Mouse (Mus musculus) liver, embryonic 14.5 days (tissue): ENCODE data around the gene Surf4. TPM values are rescaled to one million over a fixed set of nuclear protein-coding genes. Genes with fewer than 3 reads are reported as not detected.

ENCODE experiments used
- ATAC-seq: fragments of 200-750 bp; cut with Nextera tagmentation; 2 replicates; pipeline ENCODE4 v1.8.0; 2017; ENCODE audit warnings: moderate number of reproducible peaks, mild to moderate bottlenecking, moderate library complexity; ENCODE audit not compliant: insufficient read depth
- DNase-seq, 3 experiments: peaks; one replicate each; pipeline ENCODE4 v3.0.0-alpha.2; 2012 to 2013; ENCODE audit warnings: low read depth in 3 of 3, low spot score in 3 of 3
- H3K27ac ChIP-seq: fragments of 300-500 bp; sonication (generic); 2 replicates; pipeline ENCODE4 v1.5.1; 2014; ENCODE audit warnings: moderate library complexity, mild to moderate bottlenecking, control low read depth, inconsistent platforms
- H3K27me3 ChIP-seq: fragments of 300-500 bp; sonication (generic); 2 replicates; pipeline ENCODE4 v1.6.1; 2014; ENCODE audit warnings: mild to moderate bottlenecking, low read length, moderate library complexity; ENCODE audit not compliant: control insufficient read depth, insufficient read depth
- H3K36me3 ChIP-seq: fragments of 300-500 bp; sonication (generic); replicated peaks from 2 replicates; pipeline ENCODE4 v1.6.1; 2014; ENCODE audit warnings: low read depth; ENCODE audit not compliant: control insufficient read depth, insufficient read depth
- H3K4me1 ChIP-seq, 2 experiments: fragments of 200-500 bp in 1 of 2; fragments of 300-500 bp in 1 of 2; sonication (generic) in 1 of 2; replicated peaks; 2 replicates each; pipeline ENCODE4 v1.6.1; 2012 to 2014; ENCODE audit warnings: antibody characterized with exemption in 1 of 2, inconsistent platforms in 1 of 2, low read length in 1 of 2; ENCODE audit not compliant: control insufficient read depth in 2 of 2, insufficient read depth in 2 of 2
- H3K4me2 ChIP-seq: fragments of 300-500 bp; sonication (generic); 2 replicates; pipeline ENCODE4 v1.6.1; 2014; ENCODE audit warnings: low read depth, mild to moderate bottlenecking, control low read depth, moderate library complexity
- H3K4me3 ChIP-seq, 2 experiments: fragments of 200-500 bp in 1 of 2; fragments of 300-500 bp in 1 of 2; sonication (generic) in 1 of 2; 2 replicates each; pipeline ENCODE4 v1.5.1; 2012 to 2014; ENCODE audit warnings: low read depth in 2 of 2, low read length in 2 of 2, mild to moderate bottlenecking in 2 of 2, control low read depth in 1 of 2, inconsistent platforms in 1 of 2, moderate library complexity in 1 of 2; ENCODE audit not compliant: insufficient read depth in 1 of 2
- H3K9ac ChIP-seq: fragments of 300-500 bp; sonication (generic); replicated peaks from 2 replicates; pipeline ENCODE4 v1.6.1; 2014; ENCODE audit warnings: mild to moderate bottlenecking, control low read depth, moderate library complexity
- H3K9me3 ChIP-seq: fragments of 300-500 bp; sonication (generic); 2 replicates; pipeline ENCODE4 v1.6.1; 2016; ENCODE audit warnings: low read length, mixed read lengths; ENCODE audit not compliant: control insufficient read depth
- CTCF ChIP-seq: IDR thresholded peaks from 2 replicates; pipeline ENCODE4 v1.5.1; 2016; ENCODE audit warnings: antibody characterized with exemption, low read depth, control low read depth
- EP300 ChIP-seq: IDR thresholded peaks from 2 replicates; pipeline ENCODE4 v1.6.1; 2016; ENCODE audit warnings: antibody characterized with exemption, low read depth
- WGBS: fragments of 180-500 bp; shearing (Covaris S2); extraction: QIAGEN DNeasy Blood & Tissue Kit; methylation state at CpG from one replicate; pipeline ENCODE4 v1.1.7; 2014; ENCODE audit not compliant: insufficient replicate concordance; 5-methylcytosine and 5-hydroxymethylcytosine counted together
- polyA plus RNA-seq, 2 experiments: library from polyadenylated mRNA; depleted of rRNA in 1 of 2; stranded (reverse) in 1 of 2; unstranded in 1 of 2; fragments of >200 nt; fragmentation: Nextera tagmentation in 1 of 2; extraction: Ambion mirVana in 1 of 2; gene quantifications; 2 replicates each; pipeline versions ENCODE4 v1.2.1 to v1.2.3; 2012 to 2014

Gene Surf4
- polyA plus RNA-seq, 2 experiments = 53.4 to 83.1 TPM

- Histone ChIP-seq H3K4me1 (no peaks in the 10 kb centered on the region), H3K9ac (no peak overlapping the region), H3K36me3 (no peaks in the 10 kb centered on the region), H3K4me2 (no peak overlapping the region), H3K27me3 (no peaks in the 10 kb centered on the region), H3K27ac (no peak overlapping the region), H3K4me3 (no peak overlapping the region), H3K9me3 (no peaks in the 10 kb centered on the region)
- no peak for DNase-seq
- TF ChIP-seq CTCF = no peak
- no peak for TF ChIP-seq EP300
- no peak for ATAC-seq
These were observed 55.2 kb downstream of the Surf4 start for GRCm38 (mm10) chr2:26878571-26878970.

GRCm38 (mm10) chr2:26870666-26871065 is 63.1 kb downstream of the Surf4 start:
- 41% methylated on average over 6 of the region's 6 CpGs for WGBS
- no peak overlapping the region for H3K27ac ChIP-seq
- DNase-seq (no peak), ATAC-seq (no peak)
- H3K36me3 ChIP-seq = no peaks in the 10 kb centered on the region
- no peaks in the 10 kb centered on the region for H3K9me3 ChIP-seq
- H3K9ac ChIP-seq = no peak overlapping the region
- no peaks in the 10 kb centered on the region for H3K27me3 ChIP-seq
- no peaks in the 10 kb centered on the region for H3K4me1 ChIP-seq
- TF ChIP-seq EP300 (no peak), CTCF (no peak)
- no peak overlapping the region for H3K4me3 ChIP-seq
- no peak overlapping the region for H3K4me2 ChIP-seq

Other genes starting within 250 kb of the Surf4 start
- gene Abo, start 68.9 kb downstream of the Surf4 start, polyA plus RNA-seq (2012; rRNA removed) = not detected in 2 replicates
- gene Abo, start 68.9 kb downstream of the Surf4 start, polyA plus RNA-seq (2014; fragmentation: Nextera tagmentation; extraction: Ambion mirVana) = not detected in 2 replicates
- 6.2 and 10.6 TPM in 2 replicates for gene Surf6, start 31.0 kb downstream of the Surf4 start, polyA plus RNA-seq (2012; rRNA removed)
- 6.3 and 7.1 TPM in 2 replicates for gene Surf6, start 31.0 kb downstream of the Surf4 start, polyA plus RNA-seq (2014; fragmentation: Nextera tagmentation; extraction: Ambion mirVana)
- 13.7 and 15.1 TPM in 2 replicates for gene Med22, start 23.3 kb downstream of the Surf4 start, polyA plus RNA-seq (2012; rRNA removed)
- gene Med22, start 23.3 kb downstream of the Surf4 start, polyA plus RNA-seq (2014; fragmentation: Nextera tagmentation; extraction: Ambion mirVana) = 10.4 and 11.4 TPM in 2 replicates
- 909 and 1,309 TPM in 2 replicates for gene Rpl7a, start 23.2 kb downstream of the Surf4 start, polyA plus RNA-seq (2012; rRNA removed)
- 501 and 504 TPM in 2 replicates for gene Rpl7a, start 23.2 kb downstream of the Surf4 start, polyA plus RNA-seq (2014; fragmentation: Nextera tagmentation; extraction: Ambion mirVana)
- gene Surf2, start 17.6 kb downstream of the Surf4 start, polyA plus RNA-seq (2012; rRNA removed) = 21.0 and 27.2 TPM in 2 replicates
- 20.0 and 21.7 TPM in 2 replicates for gene Surf2, start 17.6 kb downstream of the Surf4 start, polyA plus RNA-seq (2014; fragmentation: Nextera tagmentation; extraction: Ambion mirVana)
- 23.1 and 25.8 TPM in 2 replicates for gene Surf1, start 17.4 kb downstream of the Surf4 start, polyA plus RNA-seq (2012; rRNA removed)
- gene Surf1, start 17.4 kb downstream of the Surf4 start, polyA plus RNA-seq (2014; fragmentation: Nextera tagmentation; extraction: Ambion mirVana) = 31.7 and 33.9 TPM in 2 replicates
- gene Stkld1, start 119 bp upstream of the Surf4 start, polyA plus RNA-seq (2012; rRNA removed) = 0.03 and 0.07 TPM in 2 replicates
- gene Stkld1, start 119 bp upstream of the Surf4 start, polyA plus RNA-seq (2014; fragmentation: Nextera tagmentation; extraction: Ambion mirVana) = 0.10 TPM in 1 of 2 replicates, not detected in the other
- 14.8 and 18.6 TPM in 2 replicates for gene Rexo4, start 30.5 kb upstream of the Surf4 start, polyA plus RNA-seq (2012; rRNA removed)
- gene Rexo4, start 30.5 kb upstream of the Surf4 start, polyA plus RNA-seq (2014; fragmentation: Nextera tagmentation; extraction: Ambion mirVana) = 18.0 and 20.1 TPM in 2 replicates
- gene Adamts13, start 39.5 kb upstream of the Surf4 start, polyA plus RNA-seq (2012; rRNA removed) = 1.3 and 1.8 TPM in 2 replicates
- gene Adamts13, start 39.5 kb upstream of the Surf4 start, polyA plus RNA-seq (2014; fragmentation: Nextera tagmentation; extraction: Ambion mirVana) = 0.89 and 0.91 TPM in 2 replicates
- 11.0 and 11.8 TPM in 2 replicates for gene Cacfd1, start 76.0 kb upstream of the Surf4 start, polyA plus RNA-seq (2012; rRNA removed)
- gene Cacfd1, start 76.0 kb upstream of the Surf4 start, polyA plus RNA-seq (2014; fragmentation: Nextera tagmentation; extraction: Ambion mirVana) = 8.8 TPM in 2 replicates
- gene Slc2a6, start 94.1 kb upstream of the Surf4 start, polyA plus RNA-seq (2012; rRNA removed) = 0.12 and 0.17 TPM in 2 replicates
- gene Slc2a6, start 94.1 kb upstream of the Surf4 start, polyA plus RNA-seq (2014; fragmentation: Nextera tagmentation; extraction: Ambion mirVana) = 0.20 TPM in 1 of 2 replicates, not detected in the other
- gene Mymk, start 138.3 kb upstream of the Surf4 start, polyA plus RNA-seq (2012; rRNA removed) = 0.03 TPM in 1 of 2 replicates, not detected in the other
- gene Mymk, start 138.3 kb upstream of the Surf4 start, polyA plus RNA-seq (2014; fragmentation: Nextera tagmentation; extraction: Ambion mirVana) = not detected in 2 replicates
- 0.31 and 0.47 TPM in 2 replicates for gene Adamtsl2, start 145.5 kb upstream of the Surf4 start, polyA plus RNA-seq (2012; rRNA removed)
- gene Adamtsl2, start 145.5 kb upstream of the Surf4 start, polyA plus RNA-seq (2014; fragmentation: Nextera tagmentation; extraction: Ambion mirVana) = 0.25 and 0.53 TPM in 2 replicates
- 0.01 and 0.04 TPM in 2 replicates for gene Fam163b, start 208.6 kb upstream of the Surf4 start, polyA plus RNA-seq (2012; rRNA removed)
- not detected in 2 replicates for gene Fam163b, start 208.6 kb upstream of the Surf4 start, polyA plus RNA-seq (2014; fragmentation: Nextera tagmentation; extraction: Ambion mirVana)
- 0.02 TPM in 1 of 2 replicates, not detected in the other for gene Dbh, start 231.3 kb upstream of the Surf4 start, polyA plus RNA-seq (2012; rRNA removed)
- not detected in 2 replicates for gene Dbh, start 231.3 kb upstream of the Surf4 start, polyA plus RNA-seq (2014; fragmentation: Nextera tagmentation; extraction: Ambion mirVana)